ENCODE assay signal across 9 mouse cellular contexts in the genomic region with DNA sequence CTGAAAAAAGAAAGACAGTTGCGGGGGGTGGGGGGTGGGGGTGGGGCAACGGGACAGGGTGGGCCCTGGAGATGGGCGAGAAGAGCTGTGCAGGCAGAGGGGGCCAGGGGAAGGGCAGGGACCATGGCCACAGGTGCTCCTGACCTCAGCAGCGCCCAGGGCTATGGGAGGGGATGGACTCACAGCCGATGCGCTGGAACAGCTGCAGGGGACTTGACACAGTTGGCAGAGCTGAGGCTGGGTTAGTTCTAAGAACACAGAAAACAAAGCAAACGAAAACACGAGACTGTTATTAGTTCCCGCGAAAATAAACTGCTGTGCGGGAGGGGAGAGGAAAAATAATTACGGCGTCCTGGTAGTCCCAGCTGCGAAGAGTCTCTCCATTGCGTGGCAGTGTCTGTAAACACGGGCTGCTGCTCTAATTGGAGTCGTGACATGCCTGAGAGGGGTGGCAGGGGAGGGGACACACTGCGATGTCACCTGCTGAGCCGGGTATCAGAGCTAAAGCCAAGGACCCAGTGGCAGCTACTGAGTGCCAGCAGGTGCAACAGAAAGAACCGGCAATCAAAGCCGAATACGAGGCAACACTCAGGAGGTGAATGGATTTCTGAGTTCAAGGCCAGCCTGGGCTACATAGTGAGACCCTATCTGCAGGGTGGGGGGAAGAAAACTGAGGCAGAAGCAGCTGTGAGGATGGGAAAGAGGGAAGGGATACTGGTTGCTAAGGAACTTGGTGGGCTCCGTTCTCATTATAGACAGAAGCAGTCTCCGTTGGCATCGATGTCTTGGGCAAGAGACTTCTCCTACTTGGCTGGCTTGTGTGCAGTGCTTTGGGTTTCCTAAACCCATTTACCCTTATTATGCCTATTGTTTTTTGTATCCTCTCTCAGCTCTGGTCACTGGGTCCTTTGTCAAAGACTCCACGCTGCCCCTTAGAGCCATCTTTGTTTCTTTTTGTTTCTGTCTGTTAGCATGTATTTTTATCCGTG. TPM values are rescaled to one million over a fixed set of nuclear protein-coding genes. Genes with fewer than 3 reads are reported as not detected.
DNase-seq lines count a peak whose midpoint lies in the region; ATAC-seq and TF ChIP-seq lines count a peak whose summit lies in the region.
"Had no signal": no experiment of that assay in that cellular context is flagged by ENCODE, and none has a peak within 500 bp of the region (broad histone marks: within the 10 kb centered on the region; RNA-seq: fewer than 3 reads in every experiment).

No protein-coding gene starts in this region.

- no peaks in the 10 kb centered on the region for H3K36me3 ChIP-seq in kidney, embryonic 14.5 days (ENCODE audit: control insufficient read depth, insufficient read depth, low read length)
- no peaks in the 10 kb centered on the region for H3K36me3 ChIP-seq in forebrain, embryonic 12.5 days (replicated peaks)
- H3K36me3 ChIP-seq in limb, embryonic 14.5 days (ENCODE audit: control insufficient read depth, insufficient read depth, low read length): no peaks in the 10 kb centered on the region

- H3K27ac ChIP-seq in kidney, embryonic 14.5 days (ENCODE audit: low read depth, low read length): 0 out of 2 replicates have a peak overlapping the region, but pooled peaks have one; percentile 30
- peak overlapping the region; percentile 16 for H3K27ac ChIP-seq in forebrain, embryonic 12.5 days
- 0 out of 2 replicates have a peak overlapping the region, but pooled peaks have one; percentile 13 for H3K27ac ChIP-seq in limb, embryonic 14.5 days (replicated peaks; ENCODE audit: low read depth, low read length)

- TF ChIP-seq CTCF in lung, adult 2 months (IDR thresholded peaks at IDR 0.05; ENCODE audit: insufficient read depth, low read length): no peak

- peaks cover 42% of the 10 kb centered on the region for H3K4me1 ChIP-seq in kidney, embryonic 14.5 days (ENCODE audit: control insufficient read depth, insufficient read depth, low read length)
- H3K4me1 ChIP-seq in forebrain, embryonic 12.5 days: peaks cover 58% of the 10 kb centered on the region
- H3K4me1 ChIP-seq in limb, embryonic 14.5 days (ENCODE audit: control insufficient read depth, insufficient read depth, low read length): peaks cover 34% of the 10 kb centered on the region
- peaks cover 30% of the 10 kb centered on the region for H3K4me1 ChIP-seq in lung, adult 2 months (ENCODE audit: control insufficient read depth, insufficient read depth, low read length)

- H3K4me2 ChIP-seq in kidney, embryonic 14.5 days (replicated peaks; ENCODE audit: low read depth, low read length): no peak overlapping the region
- peak overlapping the region; percentile 22; the same call in 1 of the 2 replicates for H3K4me2 ChIP-seq in forebrain, embryonic 12.5 days
- no peak overlapping the region for H3K4me2 ChIP-seq in limb, embryonic 14.5 days (replicated peaks; ENCODE audit: low read depth, low read length, severe bottlenecking)

- H3K4me3 ChIP-seq in kidney, embryonic 14.5 days (ENCODE audit: low read length): no peak overlapping the region
- no peak overlapping the region for H3K4me3 ChIP-seq in forebrain, embryonic 12.5 days (replicated peaks)
- H3K4me3 ChIP-seq in limb, embryonic 14.5 days (replicated peaks; ENCODE audit: low read length): no peak overlapping the region
- H3K4me3 ChIP-seq in lung, adult 2 months (replicated peaks; ENCODE audit: extremely low read depth, low read depth, low read length): no peak overlapping the region

- TF ChIP-seq POLR2A in limb, embryonic 14.5 days (IDR thresholded peaks at IDR 0.05; ENCODE audit: borderline replicate concordance, extremely low read depth, insufficient read depth, insufficient read length): no peak
- TF ChIP-seq POLR2A in lung, adult 2 months (IDR thresholded peaks at IDR 0.05; ENCODE audit: borderline replicate concordance, extremely low read depth, low read depth, low read length): no peak

- H3K27me3 ChIP-seq in kidney, embryonic 14.5 days (ENCODE audit: control insufficient read depth, insufficient read depth, low read length): no peaks in the 10 kb centered on the region
- no peaks in the 10 kb centered on the region for H3K27me3 ChIP-seq in forebrain, embryonic 12.5 days
- H3K27me3 ChIP-seq in limb, embryonic 14.5 days (ENCODE audit: control insufficient read depth, insufficient read depth, low read length): no peaks in the 10 kb centered on the region

- WGBS in kidney, embryonic 14.5 days: 44% methylated on average over 27 of the region's 27 CpGs
- 46% methylated on average over 27 of the region's 27 CpGs for WGBS in forebrain, embryonic 12.5 days
- WGBS in limb, embryonic 14.5 days: 47% methylated on average over 27 of the region's 27 CpGs
- 30% methylated on average over 27 of the region's 27 CpGs for WGBS in lung, adult 2 months

- no peak overlapping the region for H3K9ac ChIP-seq in kidney, embryonic 14.5 days (ENCODE audit: low read depth, low read length)
- H3K9ac ChIP-seq in forebrain, embryonic 12.5 days: no peak overlapping the region
- no peak overlapping the region for H3K9ac ChIP-seq in limb, embryonic 14.5 days (ENCODE audit: low read depth, low read length, severe bottlenecking)

- no peaks in the 10 kb centered on the region for H3K9me3 ChIP-seq in kidney, embryonic 14.5 days (ENCODE audit: control insufficient read depth, low read length)
- H3K9me3 ChIP-seq in forebrain, embryonic 12.5 days: no peaks in the 10 kb centered on the region
- H3K9me3 ChIP-seq in limb, embryonic 14.5 days (ENCODE audit: control insufficient read depth, low read length): no peaks in the 10 kb centered on the region

- ATAC-seq in kidney, embryonic 14.5 days (ENCODE audit: low FRiP score, low TSS enrichment): no peak
- ATAC-seq in forebrain, embryonic 12.5 days (ENCODE audit: low FRiP score): no peak
- ATAC-seq in limb, embryonic 14.5 days (ENCODE audit: low FRiP score, low read depth): no peak

- DNase-seq in kidney, postnatal 36 days: no peak
- peak; percentile 32 for DNase-seq in Muller cell, postnatal 12 days (ENCODE audit: inconsistent ontology term)
- no peak for DNase-seq in limb, embryonic 14.5 days (ENCODE audit: low spot score)
- DNase-seq in embryo, embryonic 11 days: no peak
- DNase-seq in cerebellum, adult 11-12 months: no peak
- DNase-seq in lung, adult 2 months: no peak
- DNase-seq: cerebellum, adult 9-10 months had no signal

RNA-seq across cellular contexts. Expression of gene Chst12, which starts 5.0 kb away (rescaled TPM):
- polyA plus RNA-seq in kidney, embryonic 14.5 days (2014; fragmentation: Nextera tagmentation; extraction: Ambion mirVana): 13.3 and 17.5 TPM in 2 replicates
- 9.7 and 11.1 TPM in 2 replicates for polyA plus RNA-seq in forebrain, embryonic 12.5 days (2016; fragmentation: Nextera tagmentation; extraction: Ambion mirVana)
- 22.9 and 28.4 TPM in 2 replicates for polyA plus RNA-seq in limb, embryonic 14.5 days (2012; rRNA removed)
- polyA plus RNA-seq in limb, embryonic 14.5 days (2014; fragmentation: Nextera tagmentation; extraction: Ambion mirVana): 22.4 and 22.6 TPM in 2 replicates
- 49.6 and 60.5 TPM in 2 replicates for polyA plus RNA-seq in lung, adult 2 months (2012; rRNA removed)

RNA-seq across cellular contexts. Expression of gene Grifin, which starts 54.6 kb away (rescaled TPM):
- polyA plus RNA-seq in kidney, embryonic 14.5 days (2014; fragmentation: Nextera tagmentation; extraction: Ambion mirVana): 0.34 TPM in 1 of 2 replicates, not detected in the other
- not detected in 2 replicates for polyA plus RNA-seq in forebrain, embryonic 12.5 days (2016; fragmentation: Nextera tagmentation; extraction: Ambion mirVana)
- 0.18 and 0.19 TPM in 2 replicates for polyA plus RNA-seq in limb, embryonic 14.5 days (2012; rRNA removed)
- polyA plus RNA-seq in limb, embryonic 14.5 days (2014; fragmentation: Nextera tagmentation; extraction: Ambion mirVana): not detected in 2 replicates
- polyA plus RNA-seq in lung, adult 2 months (2012; rRNA removed): not detected in 2 replicates
